Mouse (Mus musculus) heart, embryonic 16.5 days (tissue): Measurements from ENCODE around the gene Amh. TPM values are rescaled to one million over a fixed set of nuclear protein-coding genes. Genes with fewer than 3 reads are reported as not detected.
"Not testable (repeated sequence)": the region's sequence is repeated elsewhere in the genome, so short reads cannot be mapped to it uniquely, and the experiment has no call there.

Experiments
- ATAC-seq: fragments of 200-750 bp; cut with Nextera tagmentation; replicated peaks from 2 replicates; pipeline ENCODE4 v1.8.0; 2017; ENCODE audit warnings: moderate number of reproducible peaks; ENCODE audit not compliant: insufficient read depth, low FRiP score; ENCODE audit errors: extremely low read depth
- H3K27ac ChIP-seq: fragments of 300-500 bp; sonication (generic); 2 replicates; pipeline ENCODE4 v1.5.1; 2014; ENCODE audit warnings: mild to moderate bottlenecking, low read length, control low read depth, moderate library complexity
- H3K27me3 ChIP-seq: fragments of 300-500 bp; sonication (generic); 2 replicates; pipeline ENCODE4 v1.6.1; 2014; ENCODE audit warnings: low read length, mixed read lengths; ENCODE audit not compliant: control insufficient read depth, insufficient read depth
- H3K36me3 ChIP-seq: fragments of 300-500 bp; sonication (generic); 2 replicates; pipeline ENCODE4 v1.6.1; 2014; ENCODE audit not compliant: control insufficient read depth, insufficient read depth
- H3K4me1 ChIP-seq: fragments of 300-500 bp; sonication (generic); 2 replicates; pipeline ENCODE4 v1.6.1; 2014; ENCODE audit warnings: low read length, mixed read lengths; ENCODE audit not compliant: control insufficient read depth, insufficient read depth
- H3K4me2 ChIP-seq: fragments of 300-500 bp; sonication (generic); 2 replicates; pipeline ENCODE4 v1.6.1; 2014; ENCODE audit warnings: low read depth, mild to moderate bottlenecking, control low read depth, low read length
- H3K4me3 ChIP-seq: fragments of 300-500 bp; sonication (generic); 2 replicates; pipeline ENCODE4 v1.5.1; 2014; ENCODE audit warnings: mild to moderate bottlenecking, control low read depth, low read length
- H3K9ac ChIP-seq: fragments of 300-500 bp; sonication (generic); 2 replicates; pipeline ENCODE4 v1.6.1; 2014; ENCODE audit warnings: low read length, control low read depth
- H3K9me3 ChIP-seq: fragments of 300-500 bp; sonication (generic); replicated peaks from 2 replicates; pipeline ENCODE4 v1.6.1; 2016; ENCODE audit warnings: low read length; ENCODE audit not compliant: control insufficient read depth
- WGBS: fragments of 180-500 bp; shearing (Covaris S2); extraction: QIAGEN DNeasy Blood & Tissue Kit; methylation state at CpG from one replicate; pipeline ENCODE4 v1.1.7; 2014; 5-methylcytosine and 5-hydroxymethylcytosine counted together
- polyA plus RNA-seq: library from polyadenylated mRNA; unstranded; fragments of >200 nt; fragmentation: Nextera tagmentation; extraction: Ambion mirVana; gene quantifications from 2 replicates; pipeline ENCODE4 v1.2.1, GENCODE M21; 2015

Amh gene
- polyA plus RNA-seq, 1 experiment from 2014 or later: 0.13 TPM

DNA sequence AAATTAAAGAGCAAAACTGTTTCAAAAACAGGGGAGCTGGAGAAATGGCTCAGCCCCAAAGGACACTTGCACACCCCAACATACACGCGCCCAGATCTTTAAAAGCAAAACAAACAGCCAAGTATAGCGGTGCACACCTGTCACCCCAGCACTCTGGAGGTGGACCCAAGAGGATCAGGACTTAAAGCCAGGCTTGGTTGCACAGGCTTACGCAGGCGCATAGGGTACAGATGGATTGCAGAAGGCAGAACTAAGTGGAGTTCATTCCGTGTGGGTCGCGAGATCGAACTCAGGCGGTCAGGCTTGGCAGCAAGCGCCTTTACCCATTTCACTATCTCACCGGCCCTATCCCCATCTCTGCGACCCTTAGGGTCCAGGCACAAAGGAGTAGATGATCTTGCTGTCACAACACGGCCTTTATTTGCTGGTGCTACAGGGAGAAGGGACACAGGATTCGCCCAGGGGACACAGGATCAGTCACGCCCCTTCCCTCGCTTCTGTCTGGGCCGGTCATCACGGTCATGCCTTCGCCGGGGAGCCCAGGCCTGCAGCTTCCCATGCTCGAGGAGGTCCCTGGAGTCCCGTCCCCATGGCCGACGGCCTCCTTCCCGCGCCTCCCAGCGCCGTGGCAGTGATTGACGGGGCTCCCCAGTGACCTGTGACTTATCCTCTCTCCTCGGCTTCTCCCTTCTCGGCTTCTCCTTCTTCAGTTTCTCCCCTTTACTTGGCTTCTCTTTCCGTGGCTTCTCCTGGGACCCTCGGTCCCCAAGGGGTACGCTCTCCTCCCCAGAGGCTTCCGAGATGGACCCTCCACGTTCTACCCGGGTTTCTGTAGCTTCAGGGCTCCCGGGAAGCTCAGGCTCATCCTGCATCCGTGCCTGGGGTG is 3.3 kb downstream of the Amh start:
- Histone ChIP-seq H3K27me3 (peaks cover 4% of the 10 kb centered on the region; the same call in 1 of the 2 replicates), H3K27ac (peak overlapping the region; percentile 84), H3K9ac (peak overlapping the region; percentile 67), H3K36me3 (peaks cover 11% of the 10 kb centered on the region), H3K4me3 (peak overlapping the region; percentile 29), H3K4me1 (peaks cover 50% of the 10 kb centered on the region), H3K9me3 (no peaks in the 10 kb centered on the region), H3K4me2 (peak overlapping the region; percentile 89)
- no peak for ATAC-seq
- 25% methylated on average over 40 of the region's 40 CpGs for WGBS

DNA sequence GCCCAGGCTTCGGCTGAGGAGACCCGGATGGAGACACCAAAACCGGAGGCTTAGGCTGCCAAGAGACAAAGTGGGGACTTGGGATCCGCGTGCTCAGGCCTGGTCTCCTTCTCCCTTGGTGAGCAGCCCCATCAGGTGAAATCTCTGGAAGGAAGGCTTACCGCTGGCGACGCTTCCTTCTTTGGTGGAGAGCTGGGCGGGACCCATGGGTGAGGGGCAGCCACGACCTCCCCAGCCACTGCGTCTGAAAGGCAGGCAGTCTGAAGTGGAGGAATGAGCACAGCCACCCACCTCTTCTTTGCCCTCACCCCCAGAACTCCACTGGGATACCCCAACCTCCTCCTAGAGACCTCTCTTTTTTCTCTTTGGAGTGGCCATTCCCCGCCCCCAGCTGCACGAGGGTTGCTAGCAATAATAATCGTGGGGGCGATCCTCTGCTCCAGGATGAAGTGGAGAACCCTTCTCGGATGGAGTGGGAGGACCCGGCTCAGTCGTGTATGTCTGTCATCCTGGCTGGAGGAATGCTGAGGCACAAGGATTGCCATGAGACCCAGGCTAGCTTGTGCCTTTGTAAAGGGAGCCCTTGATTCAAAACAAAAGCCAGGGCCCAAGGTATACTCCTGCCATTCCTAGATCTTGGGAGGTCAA is 4.1 kb downstream of the Amh start:
- Histone ChIP-seq H3K4me1 (peaks cover 50% of the 10 kb centered on the region), H3K9me3 (no peaks in the 10 kb centered on the region), H3K27me3 (peaks cover 4% of the 10 kb centered on the region; the same call in 1 of the 2 replicates), H3K36me3 (peaks cover 4% of the 10 kb centered on the region; the same call in 1 of the 2 replicates), H3K4me2 (peak overlapping the region; percentile 57), H3K4me3 (peak overlapping the region; percentile 29), H3K27ac (0 out of 2 replicates have a peak overlapping the region, but pooled peaks have one; percentile 20), H3K9ac (peak overlapping the region; percentile 67)
- no peak for ATAC-seq
- 8% methylated on average over 18 of the region's 18 CpGs for WGBS

DNA sequence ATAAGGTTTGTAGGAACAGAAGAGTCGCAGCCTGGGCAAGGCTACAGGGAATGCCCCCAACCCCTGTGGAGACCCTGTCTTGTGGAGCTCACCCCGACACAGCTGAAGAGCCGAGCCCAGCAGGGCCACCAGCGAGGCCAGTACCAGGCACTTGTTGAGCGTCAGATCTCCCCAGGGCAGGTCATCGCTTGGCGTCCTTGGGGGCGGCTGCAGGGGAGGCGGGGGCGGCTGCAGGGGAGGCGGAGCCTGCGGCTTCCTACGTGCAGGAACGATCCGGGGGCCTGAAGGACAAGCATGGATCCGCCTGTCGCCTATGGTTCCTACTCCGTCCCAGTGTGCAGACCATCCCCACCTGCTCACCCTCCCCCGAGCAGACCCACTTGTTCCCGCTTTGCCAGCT is 5.0 kb downstream of the Amh start:
- Histone ChIP-seq H3K9me3 (no peaks in the 10 kb centered on the region), H3K36me3 (no peaks in the 10 kb centered on the region; the same call in 1 of the 2 replicates), H3K27me3 (peaks cover 4% of the 10 kb centered on the region; the same call in 1 of the 2 replicates), H3K27ac (peak overlapping the region; percentile 49), H3K4me1 (peaks cover 42% of the 10 kb centered on the region), H3K4me3 (peak overlapping the region; percentile 36), H3K4me2 (peak overlapping the region; percentile 57), H3K9ac (peak overlapping the region; percentile 67)
- ATAC-seq: 0 out of 2 replicates have a peak, but pooled peaks have one; percentile 10
- 4% methylated on average over 20 of the region's 20 CpGs for WGBS

DNA sequence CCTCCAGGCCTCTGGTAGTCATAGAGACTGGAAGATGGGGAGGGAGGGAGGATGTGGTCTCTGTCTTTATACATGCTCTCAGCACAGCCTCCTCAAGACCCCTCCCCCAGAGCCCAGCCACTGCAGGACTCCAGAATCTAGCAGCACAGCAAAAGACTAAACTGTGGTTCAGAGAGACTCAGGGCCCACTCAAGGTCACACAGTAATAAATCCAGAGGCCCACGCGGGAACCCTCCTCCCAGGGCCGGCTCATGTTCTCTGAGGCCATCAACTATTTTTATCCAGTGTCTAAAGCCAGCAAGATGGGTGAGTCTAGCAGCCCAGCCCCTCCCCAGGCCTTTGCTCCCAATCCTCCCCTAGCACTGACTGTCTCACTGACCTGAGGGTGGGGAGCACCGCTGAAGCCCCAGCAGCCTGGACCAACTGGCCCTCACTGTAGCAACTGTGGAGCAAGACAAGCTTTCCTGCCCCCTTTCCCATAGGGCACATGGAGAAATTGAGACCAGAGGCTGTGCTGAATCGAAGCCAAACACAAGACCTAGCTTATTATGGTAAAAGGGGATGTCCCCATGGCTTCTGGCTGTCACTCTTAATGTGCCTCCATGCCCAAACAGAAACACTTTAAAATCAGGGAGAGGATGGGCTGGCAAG is 7.5 kb downstream of the Amh start:
- peaks cover 2% of the 10 kb centered on the region; the same call in 1 of the 2 replicates for H3K27me3 ChIP-seq
- no peaks in the 10 kb centered on the region for H3K9me3 ChIP-seq
- no peak for ATAC-seq
- peaks cover 26% of the 10 kb centered on the region for H3K4me1 ChIP-seq
- no peaks in the 10 kb centered on the region for H3K36me3 ChIP-seq
- H3K27ac ChIP-seq: no peak overlapping the region
- no peak overlapping the region for H3K4me3 ChIP-seq
- WGBS: 31% methylated on average over 5 of the region's 5 CpGs
- no peak overlapping the region for H3K4me2 ChIP-seq
- H3K9ac ChIP-seq: 0 out of 2 replicates have a peak overlapping the region, but pooled peaks have one; percentile 16

DNA sequence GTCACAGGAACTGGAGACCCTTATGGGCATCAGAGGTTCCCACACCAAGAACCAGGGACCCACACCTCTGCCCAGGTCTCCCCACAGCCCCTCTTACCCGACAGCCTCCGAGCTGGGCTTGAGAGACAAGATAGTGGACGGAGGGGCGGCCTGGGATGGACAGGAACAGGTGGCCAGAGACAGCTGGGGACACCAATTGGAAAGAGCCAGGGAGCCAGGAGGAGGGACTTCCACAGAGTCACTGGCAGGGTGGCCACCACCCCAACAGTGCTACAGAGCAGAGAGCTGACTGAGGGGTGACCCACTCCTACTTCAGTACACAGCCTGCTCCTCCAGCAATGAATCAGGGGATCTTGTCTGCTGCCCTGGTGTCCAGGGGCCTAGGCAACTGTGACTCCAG is 8.3 kb downstream of the Amh start, which contains the start of gene Jsrp1:
Jsrp1 (minus strand) TSS at position 133 of the 400 bp plus-strand sequence.
- H3K4me3 ChIP-seq: no peak within 1 kb of the TSS
- H3K27ac ChIP-seq: no peak within 1 kb of the TSS
- 0 out of 2 replicates have a peak within 1 kb of the TSS, but pooled peaks have one; percentile 16 for H3K9ac ChIP-seq
- H3K9me3 ChIP-seq: no peaks in the 10 kb centered on the region
- H3K36me3 ChIP-seq: no peaks in the 10 kb centered on the region
- no peak within 1 kb of the TSS for H3K4me2 ChIP-seq
- ATAC-seq: no peak
- WGBS: 61% methylated on average over 4 of the region's 4 CpGs
- H3K4me1 ChIP-seq: peaks cover 19% of the 10 kb centered on the region
- H3K27me3 ChIP-seq: peaks cover 2% of the 10 kb centered on the region; the same call in 1 of the 2 replicates

DNA sequence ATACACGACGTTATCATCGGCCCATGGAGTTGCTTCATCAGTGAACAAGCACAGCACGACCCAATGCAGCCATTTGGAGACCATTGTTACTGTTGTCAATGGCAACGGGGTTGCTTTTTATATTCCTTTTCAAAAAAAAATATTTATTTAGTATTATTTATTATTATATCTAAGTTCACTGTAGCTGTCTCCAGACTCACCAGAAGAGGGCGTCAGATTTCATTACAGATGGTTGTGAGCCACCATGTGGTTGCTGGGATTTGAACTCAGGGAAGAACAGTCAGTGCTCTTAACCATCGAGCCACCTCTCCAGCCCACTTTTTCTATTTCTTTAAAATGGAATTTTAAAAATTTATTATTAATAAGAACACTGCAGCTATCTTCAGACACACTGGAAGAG is 9.8 kb downstream of the Amh start:
- ATAC-seq: no peak
- 66% methylated on average over 7 of the region's 7 CpGs for WGBS

DNA sequence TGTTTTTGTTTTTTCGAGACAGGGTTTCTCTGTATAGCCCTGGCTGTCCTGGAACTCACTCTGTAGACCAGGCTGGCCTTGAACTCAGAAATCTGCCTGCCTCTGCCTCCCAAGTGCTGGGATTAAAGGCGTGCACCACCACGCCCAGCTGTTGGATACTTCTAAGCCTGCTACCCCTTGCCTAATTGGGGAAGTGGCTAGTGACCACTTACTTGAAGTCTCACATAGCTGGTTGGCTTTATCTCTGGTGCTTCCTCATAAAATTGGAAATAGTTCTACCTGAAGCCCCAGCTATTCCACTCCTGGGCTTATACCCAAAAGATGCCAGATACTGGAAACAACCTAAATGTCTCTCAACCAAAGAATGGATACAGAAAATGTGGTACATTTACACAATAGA is 11.3 kb downstream of the Amh start:
- H3K27me3 ChIP-seq, H3K9me3 ChIP-seq, ATAC-seq, H3K27ac ChIP-seq, H3K4me3 ChIP-seq, H3K9ac ChIP-seq, H3K4me1 ChIP-seq, H3K36me3 ChIP-seq, H3K4me2 ChIP-seq: not testable (repeated sequence)
- 86% methylated on average over 3 of the region's 3 CpGs for WGBS

More for the DNA sequence above, 9.8 kb downstream of the Amh start:
- peaks cover 2% of the 10 kb centered on the region; the same call in 1 of the 2 replicates for H3K27me3 ChIP-seq
- no peak overlapping the region for H3K9ac ChIP-seq
- no peak overlapping the region for H3K27ac ChIP-seq
- H3K4me1 ChIP-seq: peaks cover 7% of the 10 kb centered on the region
- H3K36me3 ChIP-seq: no peaks in the 10 kb centered on the region
- no peak overlapping the region for H3K4me3 ChIP-seq
- no peaks in the 10 kb centered on the region for H3K9me3 ChIP-seq
- H3K4me2 ChIP-seq: no peak overlapping the region

DNA sequence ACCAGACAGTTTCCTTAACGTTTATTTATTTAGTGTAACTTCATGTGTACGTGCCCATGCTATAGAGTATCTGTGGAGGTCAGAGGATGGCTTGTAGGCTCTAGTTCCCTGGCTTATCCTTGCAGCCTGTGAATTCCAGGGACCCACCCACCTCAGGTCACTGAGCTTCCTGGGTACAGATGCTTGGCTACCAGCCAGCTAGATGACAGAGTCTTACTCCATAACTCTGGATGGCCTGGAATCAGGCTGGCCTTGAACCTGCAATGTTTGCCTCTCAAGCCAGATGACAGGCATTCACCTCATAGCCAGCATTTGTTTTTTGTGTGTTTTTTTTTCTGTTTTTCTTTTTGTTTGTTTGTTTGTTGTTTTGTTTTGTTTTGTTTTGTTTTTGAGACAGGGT is 12.1 kb downstream of the Amh start:
- no peak overlapping the region for H3K9ac ChIP-seq
- H3K4me3 ChIP-seq: no peak overlapping the region
- 68% methylated on average over 2 of the region's 2 CpGs for WGBS
- no peaks in the 10 kb centered on the region for H3K9me3 ChIP-seq
- H3K27me3 ChIP-seq: peaks cover 2% of the 10 kb centered on the region; the same call in 1 of the 2 replicates
- H3K27ac ChIP-seq: no peak overlapping the region
- H3K4me1 ChIP-seq: no peaks in the 10 kb centered on the region; the same call in 1 of the 2 replicates
- H3K4me2 ChIP-seq: no peak overlapping the region
- H3K36me3 ChIP-seq: no peaks in the 10 kb centered on the region
- ATAC-seq: no peak
